Mouse (Mus musculus): ENCODE data around the gene Gm28308. TPM values are rescaled to one million over a fixed set of nuclear protein-coding genes. Genes with fewer than 3 reads are reported as not detected.

Gm28308 gene
- polyA plus RNA-seq, 1 experiment from 2014 or later = not detected

GRCm38 (mm10) chr6:52236806-52237205 lies 23.7 kb upstream of the Gm28308 start:
- H3K4me1 ChIP-seq (replicated peaks) = 0 out of 2 replicates have a peak, but pooled peaks cover 3% of the 10 kb centered on the region
- no peak overlapping the region for H3K4me2 ChIP-seq
- no peak overlapping the region for H3K4me3 ChIP-seq
- H3K27me3 ChIP-seq (replicated peaks) = peaks cover 92% of the 10 kb centered on the region
- H3K9ac ChIP-seq = no peak overlapping the region
- no peaks in the 10 kb centered on the region for H3K36me3 ChIP-seq
- no peak for ATAC-seq (ENCODE audit: insufficient number of reproducible peaks, low FRiP score)
- no peaks in the 10 kb centered on the region for H3K9me3 ChIP-seq (replicated peaks)
- WGBS = 20% methylated on average over 3 of the region's 3 CpGs
- H3K27ac ChIP-seq (ENCODE audit: poor library complexity, severe bottlenecking) = no peak overlapping the region

DNA sequence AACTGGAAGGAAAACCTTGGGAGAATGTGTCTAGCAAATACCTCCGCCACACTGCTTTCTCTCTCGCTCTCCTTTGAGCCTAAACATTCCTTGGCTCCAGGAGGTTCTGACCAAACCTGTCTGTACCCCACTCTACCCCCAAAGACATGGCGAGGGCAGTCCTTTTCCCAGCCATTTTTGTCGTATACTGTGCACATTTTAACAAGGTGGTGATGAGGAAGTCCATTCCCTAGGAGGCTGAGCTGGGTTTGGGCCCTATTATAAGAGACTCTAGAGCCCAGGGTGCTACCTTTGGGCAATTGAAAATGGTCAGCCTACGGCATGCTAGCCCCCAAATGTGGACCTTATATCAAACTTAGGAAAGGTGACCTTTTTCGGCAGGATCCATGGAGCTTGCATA lies 22.7 kb upstream of the Gm28308 start:
- Histone ChIP-seq H3K4me1 (replicated peaks) (0 out of 2 replicates have a peak, but pooled peaks cover 3% of the 10 kb centered on the region), H3K9ac (no peak overlapping the region), H3K4me3 (no peak overlapping the region), H3K27me3 (replicated peaks) (peaks cover 87% of the 10 kb centered on the region), H3K9me3 (replicated peaks) (no peaks in the 10 kb centered on the region), H3K4me2 (no peak overlapping the region), H3K36me3 (no peaks in the 10 kb centered on the region), H3K27ac (ENCODE audit: poor library complexity, severe bottlenecking) (no peak overlapping the region)
- no peak for ATAC-seq (ENCODE audit: insufficient number of reproducible peaks, low FRiP score)
- 19% methylated on average over 6 of the region's 6 CpGs for WGBS

GRCm38 (mm10) chr6:52235267-52235666 lies 22.1 kb upstream of the Gm28308 start:
- Histone ChIP-seq H3K9me3 (replicated peaks) (no peaks in the 10 kb centered on the region), H3K9ac (no peak overlapping the region), H3K4me1 (replicated peaks) (peaks cover 3% of the 10 kb centered on the region; the same call in 1 of the 2 replicates), H3K27ac (ENCODE audit: poor library complexity, severe bottlenecking) (no peak overlapping the region), H3K27me3 (replicated peaks) (peaks cover 88% of the 10 kb centered on the region), H3K4me2 (no peak overlapping the region), H3K36me3 (no peaks in the 10 kb centered on the region), H3K4me3 (no peak overlapping the region)
- ATAC-seq (ENCODE audit: insufficient number of reproducible peaks, low FRiP score) = no peak
- WGBS = 28% methylated on average over 9 of the region's 9 CpGs

GRCm38 (mm10) chr6:52234428-52235140 lies 21.4 kb upstream of the Gm28308 start:
- 2% methylated on average over 66 of the region's 68 CpGs for WGBS
- ATAC-seq (ENCODE audit: insufficient number of reproducible peaks, low FRiP score) = no peak
- Histone ChIP-seq H3K27me3 (replicated peaks) (peaks cover 88% of the 10 kb centered on the region), H3K9ac (no peak overlapping the region), H3K36me3 (no peaks in the 10 kb centered on the region), H3K9me3 (replicated peaks) (no peaks in the 10 kb centered on the region), H3K4me2 (no peak overlapping the region), H3K4me3 (no peak overlapping the region), H3K4me1 (replicated peaks) (peaks cover 3% of the 10 kb centered on the region; the same call in 1 of the 2 replicates), H3K27ac (ENCODE audit: poor library complexity, severe bottlenecking) (no peak overlapping the region)

DNA sequence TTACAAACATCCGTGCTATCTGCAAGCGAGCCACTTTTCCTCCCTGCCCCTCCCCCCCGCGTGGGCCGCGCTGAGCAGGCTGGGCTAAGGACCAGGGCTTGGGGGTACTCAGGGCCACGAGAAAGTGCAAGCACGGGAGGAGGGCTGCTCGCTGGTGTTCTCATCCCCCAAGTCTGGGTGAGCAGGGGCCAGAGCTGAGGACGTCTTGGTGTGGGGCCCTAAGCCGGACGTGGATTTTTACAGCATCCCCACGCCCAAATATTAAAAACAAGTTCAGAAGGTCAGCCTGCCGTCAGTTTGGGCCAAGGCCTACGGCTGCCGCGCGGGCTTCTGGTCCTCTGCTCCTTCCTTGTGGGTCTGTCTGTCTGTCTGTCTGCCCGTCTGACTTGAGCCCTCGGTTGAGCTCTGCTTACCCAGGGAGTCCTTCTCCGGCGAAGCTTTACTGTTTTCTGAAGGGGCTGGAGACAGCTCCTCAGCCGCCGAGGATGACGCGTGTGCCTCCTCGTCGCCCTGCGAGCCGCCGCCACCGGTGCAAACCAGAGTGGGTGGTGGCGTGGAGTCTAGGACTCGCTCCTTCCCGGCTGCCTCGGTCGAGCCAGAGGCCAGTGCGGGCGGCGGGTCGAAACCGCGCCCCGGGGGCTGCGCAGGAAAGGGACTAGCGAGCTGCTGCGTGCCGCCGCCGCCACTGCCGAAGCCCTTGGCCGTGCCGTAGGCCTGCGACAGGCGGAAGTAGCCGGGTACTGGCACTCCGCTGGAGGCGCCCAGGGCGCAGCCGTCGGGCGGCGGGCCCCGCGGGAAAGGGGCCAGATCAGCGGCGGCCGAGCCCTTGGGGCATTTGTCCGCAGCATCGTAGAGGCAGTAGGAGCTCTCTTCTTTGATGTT lies 20.6 kb upstream of the Gm28308 start:
- Histone ChIP-seq H3K4me2 (no peak overlapping the region; the same call in 1 of the 2 replicates), H3K27me3 (replicated peaks) (peaks cover 90% of the 10 kb centered on the region), H3K4me3 (no peak overlapping the region), H3K9me3 (replicated peaks) (no peaks in the 10 kb centered on the region), H3K9ac (no peak overlapping the region), H3K36me3 (no peaks in the 10 kb centered on the region), H3K27ac (ENCODE audit: poor library complexity, severe bottlenecking) (no peak overlapping the region), H3K4me1 (replicated peaks) (peaks cover 3% of the 10 kb centered on the region; the same call in 1 of the 2 replicates)
- no peak for ATAC-seq (ENCODE audit: insufficient number of reproducible peaks, low FRiP score)
- 2% methylated on average over 70 of the region's 70 CpGs for WGBS

DNA sequence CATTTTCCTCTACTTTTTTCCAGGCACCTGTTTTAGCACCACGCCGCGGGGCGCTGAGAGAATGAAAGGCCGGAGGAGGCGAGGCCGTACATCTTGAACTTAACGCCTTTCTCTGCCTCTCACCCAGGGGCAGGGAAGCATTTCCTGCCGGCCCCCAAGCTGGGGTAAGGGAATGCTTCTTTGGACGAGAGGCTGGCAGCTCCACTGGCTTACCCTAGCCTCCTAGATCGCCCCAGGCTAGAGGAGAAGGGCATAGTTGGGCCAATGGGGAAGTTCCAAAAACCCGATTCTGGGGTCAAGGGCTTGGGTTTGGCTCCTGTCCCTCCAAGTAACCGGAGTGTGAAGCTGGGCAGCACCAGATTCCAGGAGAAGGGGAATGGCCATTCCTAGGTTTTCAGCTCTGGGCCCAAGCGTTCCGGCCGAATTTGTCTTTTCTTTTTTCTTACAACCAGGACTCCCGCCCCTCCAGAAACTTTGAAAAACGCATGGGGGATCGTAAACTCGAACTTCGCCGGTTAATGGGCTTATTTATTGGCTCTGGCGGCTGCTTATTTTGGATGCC lies 19.9 kb upstream of the Gm28308 start:
- Histone ChIP-seq H3K9me3 (replicated peaks) (no peaks in the 10 kb centered on the region), H3K36me3 (no peaks in the 10 kb centered on the region), H3K4me2 (no peak overlapping the region), H3K9ac (no peak overlapping the region), H3K27ac (ENCODE audit: poor library complexity, severe bottlenecking) (no peak overlapping the region), H3K4me1 (replicated peaks) (peaks cover 3% of the 10 kb centered on the region; the same call in 1 of the 2 replicates), H3K27me3 (replicated peaks) (peaks cover 92% of the 10 kb centered on the region), H3K4me3 (no peak overlapping the region)
- 2% methylated on average over 23 of the region's 23 CpGs for WGBS
- no peak for ATAC-seq (ENCODE audit: insufficient number of reproducible peaks, low FRiP score)

- under 1% methylated on average over 18 of the region's 18 CpGs for WGBS
- H3K9ac ChIP-seq = no peak overlapping the region
- H3K4me2 ChIP-seq = no peak overlapping the region
- H3K9me3 ChIP-seq (replicated peaks) = no peaks in the 10 kb centered on the region
- H3K36me3 ChIP-seq = no peaks in the 10 kb centered on the region
- no peak for ATAC-seq (ENCODE audit: insufficient number of reproducible peaks, low FRiP score)
- H3K27me3 ChIP-seq (replicated peaks) = peaks cover 92% of the 10 kb centered on the region
- H3K27ac ChIP-seq (ENCODE audit: poor library complexity, severe bottlenecking) = no peak overlapping the region
- peaks cover 3% of the 10 kb centered on the region; the same call in 1 of the 2 replicates for H3K4me1 ChIP-seq (replicated peaks)
- no peak overlapping the region for H3K4me3 ChIP-seq
These were observed 19.4 kb upstream of the Gm28308 start for GRCm38 (mm10) chr6:52232568-52232965.

GRCm38 (mm10) chr6:52231885-52232567 lies 18.9 kb upstream of the Gm28308 start:
- Histone ChIP-seq H3K4me3 (no peak overlapping the region), H3K4me1 (replicated peaks) (peaks cover 3% of the 10 kb centered on the region; the same call in 1 of the 2 replicates), H3K27me3 (replicated peaks) (peaks cover 92% of the 10 kb centered on the region), H3K9ac (no peak overlapping the region), H3K36me3 (no peaks in the 10 kb centered on the region), H3K9me3 (replicated peaks) (no peaks in the 10 kb centered on the region), H3K4me2 (no peak overlapping the region), H3K27ac (ENCODE audit: poor library complexity, severe bottlenecking) (no peak overlapping the region)
- WGBS = 1% methylated on average over 18 of the region's 18 CpGs
- ATAC-seq (ENCODE audit: insufficient number of reproducible peaks, low FRiP score) = no peak

DNA sequence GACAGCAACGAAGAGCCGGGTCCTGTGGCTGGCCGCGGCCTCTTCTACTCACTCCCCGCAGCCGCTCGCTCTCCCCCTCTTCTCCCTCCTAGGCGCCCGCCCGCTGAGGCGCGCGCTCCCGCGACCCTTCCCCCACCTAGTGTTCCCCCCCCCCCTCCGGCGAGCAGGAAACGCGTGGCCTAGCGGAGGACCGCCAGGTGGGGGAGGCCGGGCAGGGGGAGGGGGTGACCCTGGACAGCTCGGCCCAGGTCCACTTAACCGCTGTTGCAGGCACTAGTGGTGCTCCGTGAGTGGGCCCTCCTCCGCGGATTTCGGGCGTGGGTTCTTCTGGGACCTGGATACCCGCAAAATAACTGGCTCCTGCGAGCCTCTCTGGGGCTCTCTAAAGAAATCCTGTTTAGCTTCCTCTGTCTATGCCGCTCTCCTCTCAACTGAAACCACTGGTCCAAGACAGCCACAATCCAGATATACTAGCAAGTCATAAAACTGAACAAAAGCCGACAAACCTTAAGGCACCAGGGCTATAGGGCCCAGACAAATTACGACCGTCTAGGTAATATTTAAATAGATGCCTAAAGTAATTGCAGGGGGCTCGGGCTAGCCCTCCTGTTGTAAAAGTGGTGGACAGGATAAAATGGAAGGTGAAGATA lies 17.5 kb upstream of the Gm28308 start, which contains the start of gene Hoxa9:
Hoxa9 (minus strand) TSS at position 574 of the 650 bp plus-strand sequence.
- no peak within 1 kb of the TSS for H3K27ac ChIP-seq (ENCODE audit: poor library complexity, severe bottlenecking)
- WGBS = under 1% methylated on average over 29 of the region's 36 CpGs
- peaks cover 92% of the 10 kb centered on the region for H3K27me3 ChIP-seq (replicated peaks)
- no peak for ATAC-seq (ENCODE audit: insufficient number of reproducible peaks, low FRiP score)
- no peaks in the 10 kb centered on the region for H3K9me3 ChIP-seq (replicated peaks)
- H3K9ac ChIP-seq = no peak within 1 kb of the TSS
- peaks cover 8% of the 10 kb centered on the region; the same call in 1 of the 2 replicates for H3K4me1 ChIP-seq (replicated peaks)
- H3K4me3 ChIP-seq = 0 out of 2 replicates have a peak within 1 kb of the TSS, but pooled peaks have one; percentile 11
- no peak within 1 kb of the TSS for H3K4me2 ChIP-seq
- no peaks in the 10 kb centered on the region for H3K36me3 ChIP-seq

Data from heart, embryonic 12.5 days (tissue).